Mouse (Mus musculus): ENCODE measurements around the gene Tox4. TPM values are rescaled to one million over a fixed set of nuclear protein-coding genes. Genes with fewer than 3 reads are reported as not detected.
"Not testable (repeated sequence)": the region's sequence is repeated elsewhere in the genome, so short reads cannot be mapped to it uniquely, and the experiment has no call there.

Tox4 gene
- polyA plus RNA-seq, 1 experiment from 2014 or later, result 43.4 TPM

- Histone ChIP-seq H3K4me2 (ENCODE audit: low read depth, low read length) (no peak overlapping the region), H3K4me1 (replicated peaks; ENCODE audit: control insufficient read depth, insufficient read depth, low read length) (peaks cover 5% of the 10 kb centered on the region), H3K27me3 (ENCODE audit: control insufficient read depth, insufficient read depth, low read depth, low read length) (no peaks in the 10 kb centered on the region), H3K36me3 (ENCODE audit: control insufficient read depth, insufficient read depth, low read length) (peaks cover 4% of the 10 kb centered on the region), H3K4me3 (ENCODE audit: low read length) (no peak overlapping the region), H3K27ac (ENCODE audit: low read length) (no peak overlapping the region), H3K9ac (ENCODE audit: low read length) (no peak overlapping the region), H3K9me3 (ENCODE audit: control insufficient read depth, low read length) (no peaks in the 10 kb centered on the region)
- ATAC-seq (ENCODE audit: low read depth), result no peak
- WGBS, result 93% methylated on average over 2 of the region's 2 CpGs
These were observed 27.2 kb downstream of the Tox4 start for GRCm38 (mm10) chr14:52306100-52306499.

GRCm38 (mm10) chr14:52310343-52310742, 31.4 kb downstream of the Tox4 start:
- not testable (repeated sequence) for H3K27me3 ChIP-seq (ENCODE audit: control insufficient read depth, insufficient read depth, low read depth, low read length); H3K9ac ChIP-seq (ENCODE audit: low read length); H3K4me2 ChIP-seq (ENCODE audit: low read depth, low read length); H3K9me3 ChIP-seq (ENCODE audit: control insufficient read depth, low read length); ATAC-seq (ENCODE audit: low read depth); H3K4me3 ChIP-seq (ENCODE audit: low read length); H3K27ac ChIP-seq (ENCODE audit: low read length)
- Histone ChIP-seq H3K4me1 (replicated peaks; ENCODE audit: control insufficient read depth, insufficient read depth, low read length) (peaks cover 24% of the 10 kb centered on the region), H3K36me3 (ENCODE audit: control insufficient read depth, insufficient read depth, low read length) (peaks cover 33% of the 10 kb centered on the region)
- 95% methylated on average over 5 of the region's 6 CpGs for WGBS

GRCm38 (mm10) chr14:52310906-52311305, 32.0 kb downstream of the Tox4 start:
- ATAC-seq (ENCODE audit: low read depth), result no peak

GRCm38 (mm10) chr14:52313931-52314807, 35.2 kb downstream of the Tox4 start:
- H3K4me3 ChIP-seq (ENCODE audit: low read length), result peak overlapping the region; percentile 59
- WGBS, result 84% methylated on average over 26 of the region's 26 CpGs
- no peak overlapping the region for H3K9ac ChIP-seq (ENCODE audit: low read length)
- H3K27ac ChIP-seq (ENCODE audit: low read length), result no peak overlapping the region; the same call in 1 of the 2 replicates
- no peak for ATAC-seq (ENCODE audit: low read depth)
- H3K4me1 ChIP-seq (replicated peaks; ENCODE audit: control insufficient read depth, insufficient read depth, low read length), result peaks cover 28% of the 10 kb centered on the region
- H3K4me2 ChIP-seq (ENCODE audit: low read depth, low read length), result peak overlapping the region; percentile 84
- no peaks in the 10 kb centered on the region for H3K27me3 ChIP-seq (ENCODE audit: control insufficient read depth, insufficient read depth, low read depth, low read length)
- no peaks in the 10 kb centered on the region for H3K9me3 ChIP-seq (ENCODE audit: control insufficient read depth, low read length)
- H3K36me3 ChIP-seq (ENCODE audit: control insufficient read depth, insufficient read depth, low read length), result peaks cover 33% of the 10 kb centered on the region

More at GRCm38 (mm10) chr14:52310906-52311305, 32.0 kb downstream of the Tox4 start:
- peaks cover 33% of the 10 kb centered on the region for H3K36me3 ChIP-seq (ENCODE audit: control insufficient read depth, insufficient read depth, low read length)
- no peak overlapping the region for H3K9ac ChIP-seq (ENCODE audit: low read length)
- no peaks in the 10 kb centered on the region for H3K9me3 ChIP-seq (ENCODE audit: control insufficient read depth, low read length)
- no peak overlapping the region for H3K27ac ChIP-seq (ENCODE audit: low read length)
- no peak overlapping the region for H3K4me2 ChIP-seq (ENCODE audit: low read depth, low read length)
- H3K4me3 ChIP-seq (ENCODE audit: low read length), result no peak overlapping the region
- no peaks in the 10 kb centered on the region for H3K27me3 ChIP-seq (ENCODE audit: control insufficient read depth, insufficient read depth, low read depth, low read length)
- peaks cover 24% of the 10 kb centered on the region for H3K4me1 ChIP-seq (replicated peaks; ENCODE audit: control insufficient read depth, insufficient read depth, low read length)
- 88% methylated on average over 2 of the region's 2 CpGs for WGBS

- peaks cover 28% of the 10 kb centered on the region for H3K4me1 ChIP-seq (replicated peaks; ENCODE audit: control insufficient read depth, insufficient read depth, low read length)
- peak overlapping the region; percentile 84 for H3K4me2 ChIP-seq (ENCODE audit: low read depth, low read length)
- H3K27ac ChIP-seq (ENCODE audit: low read length), result no peak overlapping the region; the same call in 1 of the 2 replicates
- peak overlapping the region; percentile 72 for H3K9ac ChIP-seq (ENCODE audit: low read length)
- H3K36me3 ChIP-seq (ENCODE audit: control insufficient read depth, insufficient read depth, low read length), result peaks cover 33% of the 10 kb centered on the region
- peak; percentile 19; the same call in 1 of the 2 replicates for ATAC-seq (ENCODE audit: low read depth)
- no peaks in the 10 kb centered on the region for H3K9me3 ChIP-seq (ENCODE audit: control insufficient read depth, low read length)
- no peaks in the 10 kb centered on the region for H3K27me3 ChIP-seq (ENCODE audit: control insufficient read depth, insufficient read depth, low read depth, low read length)
- WGBS, result 44% methylated on average over 8 of the region's 8 CpGs
- peak overlapping the region; percentile 59 for H3K4me3 ChIP-seq (ENCODE audit: low read length)
These were observed 35.8 kb downstream of the Tox4 start for GRCm38 (mm10) chr14:52314808-52315150.

GRCm38 (mm10) chr14:52315283-52315780, 36.4 kb downstream of the Tox4 start:
- Histone ChIP-seq H3K4me3 (ENCODE audit: low read length) (peak overlapping the region; percentile 59), H3K27me3 (ENCODE audit: control insufficient read depth, insufficient read depth, low read depth, low read length) (no peaks in the 10 kb centered on the region), H3K9me3 (ENCODE audit: control insufficient read depth, low read length) (no peaks in the 10 kb centered on the region), H3K4me1 (replicated peaks; ENCODE audit: control insufficient read depth, insufficient read depth, low read length) (peaks cover 28% of the 10 kb centered on the region), H3K4me2 (ENCODE audit: low read depth, low read length) (peak overlapping the region; percentile 84), H3K27ac (ENCODE audit: low read length) (peak overlapping the region; percentile 45), H3K9ac (ENCODE audit: low read length) (peak overlapping the region; percentile 72), H3K36me3 (ENCODE audit: control insufficient read depth, insufficient read depth, low read length) (peaks cover 33% of the 10 kb centered on the region)
- no peak; the same call in 1 of the 2 replicates for ATAC-seq (ENCODE audit: low read depth)
- 3% methylated on average over 17 of the region's 17 CpGs for WGBS

- ATAC-seq (ENCODE audit: low read depth), result peak; percentile 87
- WGBS, result under 1% methylated on average over 34 of the region's 41 CpGs
- H3K27me3 ChIP-seq (ENCODE audit: control insufficient read depth, insufficient read depth, low read depth, low read length), result no peaks in the 10 kb centered on the region
- H3K4me1 ChIP-seq (replicated peaks; ENCODE audit: control insufficient read depth, insufficient read depth, low read length), result peaks cover 28% of the 10 kb centered on the region
- peak overlapping the region; percentile 72 for H3K9ac ChIP-seq (ENCODE audit: low read length)
- peak overlapping the region; percentile 59 for H3K4me3 ChIP-seq (ENCODE audit: low read length)
- H3K36me3 ChIP-seq (ENCODE audit: control insufficient read depth, insufficient read depth, low read length), result peaks cover 29% of the 10 kb centered on the region
- peak overlapping the region; percentile 84 for H3K4me2 ChIP-seq (ENCODE audit: low read depth, low read length)
- H3K27ac ChIP-seq (ENCODE audit: low read length), result peak overlapping the region; percentile 45
- no peaks in the 10 kb centered on the region for H3K9me3 ChIP-seq (ENCODE audit: control insufficient read depth, low read length)
These were observed 37.0 kb downstream of the Tox4 start for GRCm38 (mm10) chr14:52315792-52316440.

- Histone ChIP-seq H3K4me3 (ENCODE audit: low read length) (peak overlapping the region; percentile 59), H3K9ac (ENCODE audit: low read length) (peak overlapping the region; percentile 72), H3K9me3 (ENCODE audit: control insufficient read depth, low read length) (no peaks in the 10 kb centered on the region), H3K27ac (ENCODE audit: low read length) (peak overlapping the region; percentile 45; the same call in 1 of the 2 replicates), H3K4me2 (ENCODE audit: low read depth, low read length) (peak overlapping the region; percentile 84), H3K27me3 (ENCODE audit: control insufficient read depth, insufficient read depth, low read depth, low read length) (no peaks in the 10 kb centered on the region), H3K4me1 (replicated peaks; ENCODE audit: control insufficient read depth, insufficient read depth, low read length) (peaks cover 26% of the 10 kb centered on the region), H3K36me3 (ENCODE audit: control insufficient read depth, insufficient read depth, low read length) (peaks cover 27% of the 10 kb centered on the region)
- WGBS, result 10% methylated on average over 16 of the region's 16 CpGs
- peak; percentile 54 for ATAC-seq (ENCODE audit: low read depth)
These were observed 37.7 kb downstream of the Tox4 start for GRCm38 (mm10) chr14:52316441-52317225.

Measured in lung, embryonic 16.5 days (tissue).